Mouse (Mus musculus) forebrain, postnatal 0 days (tissue): ENCODE results near the gene Fam43b. TPM values are rescaled to one million over a fixed set of nuclear protein-coding genes. Genes with fewer than 3 reads are reported as not detected.
"Not testable (repeated sequence)": the region's sequence is repeated elsewhere in the genome, so short reads cannot be mapped to it uniquely, and the experiment has no call there.

Source experiments
- ATAC-seq: fragments of 200-750 bp; cut with Nextera tagmentation; 2 replicates; pipeline ENCODE4 v1.8.0; 2017; ENCODE audit warnings: mild to moderate bottlenecking, moderate library complexity
- DNase-seq: peaks from one replicate; pipeline ENCODE4 v3.0.0-alpha.2; 2015
- H3K27ac ChIP-seq: fragments of 300-500 bp; sonication (generic); 2 replicates; pipeline ENCODE4 v1.5.1; 2014; ENCODE audit warnings: low read depth, mild to moderate bottlenecking, antibody characterized with exemption, low read length, moderate library complexity, mixed read lengths
- H3K27me3 ChIP-seq: fragments of 300-500 bp; sonication (generic); 2 replicates; pipeline ENCODE4 v1.6.1; 2014; ENCODE audit warnings: mild to moderate bottlenecking, low read length, mixed read lengths; ENCODE audit not compliant: insufficient read depth
- H3K36me3 ChIP-seq: fragments of 300-500 bp; sonication (generic); 2 replicates; pipeline ENCODE4 v1.6.1; 2014; ENCODE audit warnings: mild to moderate bottlenecking, moderate library complexity; ENCODE audit not compliant: insufficient read depth
- H3K4me1 ChIP-seq: fragments of 300-500 bp; sonication (generic); 2 replicates; pipeline ENCODE4 v1.6.1; 2014; ENCODE audit warnings: antibody characterized with exemption; ENCODE audit not compliant: insufficient read depth
- H3K4me2 ChIP-seq: fragments of 300-500 bp; sonication (generic); 2 replicates; pipeline ENCODE4 v1.6.1; 2014; ENCODE audit warnings: low read depth, mild to moderate bottlenecking, moderate library complexity
- H3K4me3 ChIP-seq: fragments of 300-500 bp; sonication (generic); 2 replicates; pipeline ENCODE4 v1.5.1; 2014; ENCODE audit warnings: low read depth, low read length, mixed read lengths
- H3K9ac ChIP-seq: fragments of 300-500 bp; sonication (generic); 2 replicates; pipeline ENCODE4 v1.6.1; 2014; ENCODE audit warnings: mild to moderate bottlenecking
- H3K9me3 ChIP-seq: fragments of 300-500 bp; sonication (generic); 2 replicates; pipeline ENCODE4 v1.6.1; 2016; ENCODE audit warnings: low read length
- CTCF ChIP-seq: sonication (generic); IDR thresholded peaks from 2 replicates; pipeline ENCODE4 v1.5.1; 2016; ENCODE audit warnings: antibody characterized with exemption, control low read depth, low read depth
- WGBS: fragments of 180-500 bp; shearing (Covaris S2); extraction: QIAGEN DNeasy Blood & Tissue Kit; methylation state at CpG from one replicate; pipeline ENCODE4 v1.1.7; 2014; 5-methylcytosine and 5-hydroxymethylcytosine counted together
- polyA plus RNA-seq: library from polyadenylated mRNA; unstranded; fragments of >200 nt; fragmentation: Nextera tagmentation; extraction: Ambion mirVana; gene quantifications from 2 replicates; pipeline ENCODE4 v1.2.1, GENCODE M21; 2015
- total RNA-seq: library from RNA; depleted of rRNA; stranded (reverse); fragments of >200 nt; gene quantifications from 2 replicates; pipeline ENCODE4 v1.2.3, GENCODE M21; 2014

Fam43b gene
- total and polyA plus RNA-seq, 2 experiments from 2014 or later: 14.7 to 22.6 TPM

DNA sequence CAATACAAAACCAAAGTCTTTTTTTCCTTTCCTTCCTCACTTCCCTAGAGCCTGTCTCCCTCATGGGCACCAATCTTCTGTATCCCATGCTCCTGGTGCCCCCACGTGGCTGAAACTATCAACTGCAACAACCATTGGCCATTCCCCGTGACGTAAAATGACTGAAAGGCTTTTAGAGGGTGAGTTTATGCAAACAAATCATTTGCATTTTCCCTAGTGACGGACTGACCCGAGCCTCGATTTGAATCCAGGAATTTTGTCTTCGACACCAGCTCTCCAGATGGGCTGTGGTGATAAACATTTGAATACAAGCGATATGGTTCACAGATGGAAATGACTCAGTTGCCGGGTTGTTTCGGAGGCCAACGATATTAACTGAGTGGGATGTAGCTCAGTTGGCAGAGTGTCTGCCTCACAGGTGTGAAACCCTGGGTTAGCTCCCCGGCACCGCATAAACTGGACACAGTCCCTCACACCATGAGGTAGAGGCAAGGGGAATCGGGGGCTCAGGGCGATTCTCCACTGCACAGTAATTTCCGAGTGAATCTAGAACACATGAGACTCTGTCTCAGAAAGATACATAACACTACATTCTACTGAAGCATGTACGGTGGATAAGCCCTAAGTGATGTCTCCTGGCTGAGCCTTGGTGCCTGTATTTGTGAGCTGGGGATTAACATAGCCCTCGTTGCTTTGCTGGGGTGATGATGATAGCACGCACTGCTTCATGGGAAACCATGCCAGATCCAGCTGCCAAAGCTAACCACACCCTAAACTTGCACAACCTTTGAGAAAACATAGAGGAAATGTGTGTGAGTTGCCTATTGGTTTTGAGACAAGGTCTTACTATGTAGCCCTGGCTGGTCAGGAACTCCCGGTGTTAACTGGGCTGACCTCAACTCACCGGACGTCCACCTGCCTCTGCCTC is 30.7 kb upstream of the Fam43b start:
- no peaks in the 10 kb centered on the region for H3K27me3 ChIP-seq
- H3K4me1 ChIP-seq: no peaks in the 10 kb centered on the region
- peak; percentile 88 for ATAC-seq
- no peak overlapping the region for H3K27ac ChIP-seq
- H3K4me2 ChIP-seq: peak overlapping the region; percentile 36
- H3K9ac ChIP-seq: no peak overlapping the region
- peak; percentile 97 for TF ChIP-seq CTCF
- H3K36me3 ChIP-seq: no peaks in the 10 kb centered on the region
- 35% methylated on average over 22 of the region's 22 CpGs for WGBS
- no peaks in the 10 kb centered on the region for H3K9me3 ChIP-seq
- DNase-seq: peak; percentile 93
- no peak overlapping the region for H3K4me3 ChIP-seq

DNA sequence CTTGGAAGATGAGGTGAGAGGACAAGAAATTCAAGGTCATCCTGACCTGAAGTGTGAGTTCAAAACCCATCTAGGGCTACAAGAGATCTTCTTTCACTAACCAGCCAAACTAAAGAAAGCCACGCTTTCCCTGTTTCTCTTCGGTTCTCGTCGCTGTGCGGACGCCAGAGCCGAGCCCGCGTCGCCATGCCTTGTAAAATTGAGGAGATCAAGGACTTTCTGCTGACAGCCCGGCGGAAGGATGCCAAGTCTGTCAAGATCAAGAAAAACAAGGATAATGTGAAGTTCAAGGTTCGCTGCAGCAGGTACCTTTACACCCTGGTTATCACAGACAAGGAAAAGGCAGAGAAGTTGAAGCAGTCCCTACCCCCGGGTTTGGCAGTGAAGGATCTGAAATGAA is 29.3 kb upstream of the Fam43b start:
- not testable (repeated sequence) for H3K4me3 ChIP-seq, H3K4me1 ChIP-seq, H3K27ac ChIP-seq, H3K36me3 ChIP-seq, ATAC-seq, H3K27me3 ChIP-seq, H3K4me2 ChIP-seq, H3K9ac ChIP-seq, DNase-seq, H3K9me3 ChIP-seq
- WGBS: 92% methylated on average over 14 of the region's 14 CpGs

DNA sequence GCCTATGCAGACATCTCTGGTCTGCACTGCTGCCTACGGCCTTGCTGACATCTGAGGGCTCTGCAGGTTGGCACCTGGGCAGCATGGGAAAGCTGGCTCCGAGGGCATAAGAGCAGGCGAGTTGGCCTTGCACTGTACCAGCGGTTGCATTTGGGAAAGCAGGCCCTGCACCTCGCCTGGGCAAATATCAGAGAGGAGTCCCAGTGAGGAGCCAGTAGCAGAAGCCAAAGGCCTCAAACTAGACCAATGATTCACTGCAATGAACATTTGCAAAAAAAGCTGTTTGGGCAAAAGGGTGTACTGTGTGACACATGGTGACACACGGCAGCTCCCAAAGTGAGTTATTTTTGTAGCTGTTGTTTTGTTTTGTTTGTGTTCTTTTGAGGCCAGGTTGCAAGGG is 28.7 kb upstream of the Fam43b start:
- H3K9me3 ChIP-seq: no peaks in the 10 kb centered on the region
- DNase-seq: no peak
- WGBS: 81% methylated on average over 6 of the region's 6 CpGs
- no peak for TF ChIP-seq CTCF
- H3K9ac ChIP-seq: no peak overlapping the region
- no peaks in the 10 kb centered on the region; the same call in 1 of the 2 replicates for H3K27me3 ChIP-seq
- ATAC-seq: no peak
- no peak overlapping the region for H3K27ac ChIP-seq
- no peak overlapping the region for H3K4me3 ChIP-seq
- H3K4me2 ChIP-seq: no peak overlapping the region
- no peaks in the 10 kb centered on the region for H3K36me3 ChIP-seq
- H3K4me1 ChIP-seq: no peaks in the 10 kb centered on the region

DNA sequence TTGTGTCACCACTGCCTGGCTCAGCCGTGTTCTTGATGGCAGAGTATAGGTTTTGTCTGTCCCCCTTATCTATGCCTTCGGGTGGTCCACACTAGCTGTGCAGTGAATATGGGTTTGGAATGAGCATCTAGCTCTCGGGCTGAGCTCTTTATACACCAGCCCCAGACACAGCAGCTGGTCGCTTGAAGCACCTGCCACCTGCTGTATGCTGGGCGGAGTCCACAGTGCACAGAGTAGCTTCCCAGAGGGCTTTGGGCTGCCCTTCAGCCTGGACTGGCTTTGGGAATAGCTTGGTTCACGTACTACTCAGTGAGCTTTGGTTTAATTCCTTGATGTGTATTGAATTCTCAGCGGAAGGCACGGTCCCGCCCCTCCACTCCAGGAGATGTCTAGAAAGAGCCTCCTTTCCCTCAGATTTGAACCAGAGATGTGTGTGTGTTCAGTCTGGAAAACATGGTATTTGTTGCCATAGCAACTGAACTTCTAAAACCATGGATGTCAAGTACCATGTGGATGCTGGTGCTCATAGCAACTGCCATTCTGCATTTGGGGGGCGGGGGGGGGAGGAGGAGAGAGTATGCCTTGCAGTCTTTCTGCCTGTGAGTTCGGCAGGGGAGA is 22.1 kb upstream of the Fam43b start:
- Histone ChIP-seq H3K4me3 (no peak overlapping the region), H3K4me1 (peaks cover 21% of the 10 kb centered on the region), H3K9ac (no peak overlapping the region), H3K4me2 (no peak overlapping the region), H3K27ac (peak overlapping the region; percentile 82), H3K36me3 (no peaks in the 10 kb centered on the region), H3K27me3 (no peaks in the 10 kb centered on the region; the same call in 1 of the 2 replicates), H3K9me3 (no peaks in the 10 kb centered on the region)
- DNase-seq (peak; percentile 71), ATAC-seq (peak; percentile 87)
- WGBS: 35% methylated on average over 11 of the region's 11 CpGs
- TF ChIP-seq CTCF: no peak

DNA sequence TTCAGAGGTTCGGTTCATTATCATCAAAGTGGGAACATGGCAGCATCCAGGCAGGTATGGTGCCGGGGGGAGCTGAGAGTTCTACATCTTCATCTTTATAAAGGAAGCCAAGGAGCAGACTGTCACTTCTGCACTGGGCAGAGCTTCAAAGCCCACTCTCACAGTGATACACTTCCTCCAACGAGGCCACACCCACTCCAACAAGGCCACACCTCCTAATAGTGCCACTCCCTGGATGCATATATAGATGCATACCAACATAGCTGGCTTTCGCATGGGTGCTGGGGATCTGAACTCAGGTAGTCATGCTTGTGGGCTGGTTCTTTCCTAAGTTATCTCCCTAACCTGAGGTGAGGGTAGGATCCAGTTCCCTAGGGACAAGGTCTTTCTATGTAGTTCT is 21.6 kb upstream of the Fam43b start:
- Histone ChIP-seq H3K4me2 (no peak overlapping the region), H3K27me3 (no peaks in the 10 kb centered on the region; the same call in 1 of the 2 replicates), H3K4me1 (peaks cover 21% of the 10 kb centered on the region), H3K4me3 (no peak overlapping the region), H3K36me3 (no peaks in the 10 kb centered on the region), H3K9ac (no peak overlapping the region), H3K9me3 (no peaks in the 10 kb centered on the region), H3K27ac (peak overlapping the region; percentile 82)
- no peak for DNase-seq
- 88% methylated on average over 4 of the region's 4 CpGs for WGBS
- no peak for ATAC-seq
- TF ChIP-seq CTCF: no peak

DNA sequence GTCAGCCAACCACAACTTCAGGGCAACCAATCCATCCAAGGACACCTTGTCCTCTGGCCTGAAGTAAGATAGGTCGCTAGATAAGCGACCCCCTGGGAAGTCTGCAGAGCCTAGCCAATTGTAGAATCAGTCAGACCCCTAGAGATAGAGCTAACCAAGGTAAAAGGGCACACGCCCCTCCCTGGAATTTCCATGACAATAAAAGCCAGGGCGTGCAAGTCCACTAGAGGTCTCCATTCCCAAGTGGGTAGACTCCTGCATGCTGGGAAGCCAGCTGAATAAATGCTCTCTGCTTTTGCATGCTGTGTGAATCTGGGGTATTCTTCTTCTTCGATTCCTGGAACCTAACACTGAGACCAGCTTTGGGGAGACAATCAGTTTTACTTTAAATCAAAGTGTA is 20.1 kb upstream of the Fam43b start:
- WGBS: 46% methylated on average over 5 of the region's 5 CpGs
- peaks cover 21% of the 10 kb centered on the region for H3K4me1 ChIP-seq
- H3K36me3 ChIP-seq: no peaks in the 10 kb centered on the region
- no peaks in the 10 kb centered on the region; the same call in 1 of the 2 replicates for H3K27me3 ChIP-seq
- no peak overlapping the region for H3K4me3 ChIP-seq
- H3K27ac ChIP-seq: no peak overlapping the region
- H3K9ac ChIP-seq: no peak overlapping the region
- H3K4me2 ChIP-seq: no peak overlapping the region
- no peaks in the 10 kb centered on the region for H3K9me3 ChIP-seq
- DNase-seq: no peak
- TF ChIP-seq CTCF: peak; percentile 15; the same call in 1 of the 2 replicates
- ATAC-seq: no peak

DNA sequence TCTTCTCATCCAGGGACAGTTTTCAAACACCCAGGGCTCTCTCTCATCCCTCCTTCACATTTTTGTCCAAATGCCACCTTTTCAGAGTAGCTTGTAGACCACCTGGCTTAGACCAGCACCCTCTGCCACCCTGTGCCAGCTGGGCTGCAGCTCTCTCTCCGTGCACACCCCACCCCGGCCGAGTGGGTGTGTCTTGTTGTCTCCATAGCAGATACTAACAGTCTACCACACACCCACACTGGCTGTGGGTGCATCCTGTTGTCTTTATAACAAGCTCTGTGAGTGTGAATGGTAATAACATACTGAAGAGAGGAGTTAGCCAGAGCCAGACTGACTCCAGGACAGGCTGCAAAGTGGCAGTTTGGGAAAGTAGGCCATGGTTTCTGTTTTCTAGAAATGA is 19.7 kb upstream of the Fam43b start:
- H3K9me3 ChIP-seq: no peaks in the 10 kb centered on the region
- no peak overlapping the region for H3K9ac ChIP-seq
- H3K36me3 ChIP-seq: no peaks in the 10 kb centered on the region
- 80% methylated on average over 3 of the region's 3 CpGs for WGBS
- no peak for TF ChIP-seq CTCF
- no peak for ATAC-seq
- no peak for DNase-seq
- H3K27me3 ChIP-seq: peaks cover under 1% of the 10 kb centered on the region; the same call in 1 of the 2 replicates
- H3K4me3 ChIP-seq: no peak overlapping the region
- no peak overlapping the region for H3K4me2 ChIP-seq
- peaks cover 21% of the 10 kb centered on the region for H3K4me1 ChIP-seq
- H3K27ac ChIP-seq: 0 out of 2 replicates have a peak overlapping the region, but pooled peaks have one; percentile 70
